Mouse (Mus musculus): ENCODE measurements at regions not wholly inside any gene's neighbourhood (a gene's known extent, or its start where the extent isn't known, plus 50 kb on each side); places are given as distances from the start of the nearest gene placed in this dataset.

DNA sequence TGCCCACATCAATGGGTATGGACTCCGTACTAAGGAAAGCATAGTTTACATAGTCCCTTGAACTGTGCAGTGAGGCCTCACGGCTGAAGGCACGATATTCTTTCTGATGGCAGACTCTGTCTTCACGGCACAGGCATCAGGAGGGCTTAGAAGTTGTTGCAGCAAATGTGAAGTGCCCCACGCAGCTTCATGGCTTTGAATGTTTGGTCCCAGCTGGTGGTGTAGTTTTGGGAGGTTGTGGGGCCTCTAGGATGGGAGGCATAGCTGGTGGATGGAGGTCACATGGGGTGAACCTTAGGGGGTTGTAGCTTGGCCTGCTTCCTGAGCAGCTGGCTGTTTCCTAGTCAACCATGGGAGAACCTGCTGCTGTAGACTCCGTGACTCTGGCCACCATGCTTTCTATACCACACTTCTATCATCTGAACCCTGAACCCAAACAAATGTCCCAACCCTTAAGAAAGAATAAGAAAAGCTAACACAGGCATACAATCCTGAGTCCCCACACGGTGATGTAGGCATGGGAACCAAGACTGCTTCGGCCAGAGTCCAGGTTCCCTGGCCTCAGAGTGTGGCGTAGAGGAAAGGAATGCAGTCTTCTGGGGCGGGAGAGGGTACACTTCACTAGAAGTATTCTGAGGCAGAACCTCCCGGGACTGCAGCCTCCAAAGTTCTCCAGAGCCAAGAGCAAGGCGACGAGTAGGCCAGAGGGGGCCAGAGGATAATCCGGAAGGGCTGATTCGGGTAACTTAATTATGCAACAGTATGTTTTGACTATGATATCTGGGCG is 59.2 kb upstream of the Cnih3 start:
- no peak for ATAC-seq (replicated peaks in 1 of 2; ENCODE audit: insufficient read depth in 1 of 2, low FRiP score in 2 of 2, low TSS enrichment in 1 of 2, low read depth in 1 of 2, poor library complexity in 2 of 2, severe bottlenecking in 2 of 2)

DNA sequence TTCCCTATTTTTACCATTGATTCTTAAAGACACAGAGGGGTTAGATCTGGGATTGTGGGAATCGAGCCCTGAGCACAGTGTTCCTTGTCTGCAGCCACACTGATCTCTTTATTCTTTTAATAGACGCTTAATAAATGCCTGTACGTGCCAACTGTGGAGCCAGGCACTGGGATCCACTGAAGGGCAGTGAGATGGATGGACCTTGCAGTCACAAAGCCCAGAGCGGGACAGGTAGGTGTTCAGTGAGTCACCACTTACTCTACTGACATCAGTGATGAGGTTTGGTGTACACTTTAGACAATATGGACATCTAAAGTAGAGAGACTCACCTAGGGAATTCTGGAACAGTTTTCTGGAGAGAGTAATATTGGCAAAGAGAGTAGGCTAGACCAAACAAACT is 56.8 kb upstream of the Cnih3 start:
- no peak for ATAC-seq (replicated peaks in 1 of 2; ENCODE audit: insufficient read depth in 1 of 2, low FRiP score in 2 of 2, low TSS enrichment in 1 of 2, low read depth in 1 of 2, poor library complexity in 2 of 2, severe bottlenecking in 2 of 2)

DNA sequence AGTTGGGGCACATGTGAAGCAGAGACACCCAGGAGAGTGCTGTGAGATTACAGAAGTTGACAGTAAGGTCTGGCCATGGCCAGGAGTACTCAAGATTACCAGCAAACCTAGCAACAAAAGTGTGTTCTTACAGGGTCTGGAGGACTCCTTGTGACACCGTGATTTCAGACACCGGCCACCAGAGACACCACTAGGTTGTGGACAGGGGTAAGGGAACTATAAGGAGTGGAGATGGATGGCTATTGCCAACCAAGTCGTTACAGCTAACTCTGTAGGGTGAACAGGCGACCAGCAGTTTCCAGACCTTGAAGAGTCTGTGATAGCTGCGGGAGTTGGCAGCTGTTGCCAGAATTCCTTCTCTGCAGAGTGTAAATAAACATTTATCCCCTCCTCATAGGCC is 54.4 kb upstream of the Cnih3 start:
- ATAC-seq (replicated peaks in 1 of 2; ENCODE audit: insufficient read depth in 1 of 2, low FRiP score in 2 of 2, low TSS enrichment in 1 of 2, low read depth in 1 of 2, poor library complexity in 2 of 2, severe bottlenecking in 2 of 2) = no peak

DNA sequence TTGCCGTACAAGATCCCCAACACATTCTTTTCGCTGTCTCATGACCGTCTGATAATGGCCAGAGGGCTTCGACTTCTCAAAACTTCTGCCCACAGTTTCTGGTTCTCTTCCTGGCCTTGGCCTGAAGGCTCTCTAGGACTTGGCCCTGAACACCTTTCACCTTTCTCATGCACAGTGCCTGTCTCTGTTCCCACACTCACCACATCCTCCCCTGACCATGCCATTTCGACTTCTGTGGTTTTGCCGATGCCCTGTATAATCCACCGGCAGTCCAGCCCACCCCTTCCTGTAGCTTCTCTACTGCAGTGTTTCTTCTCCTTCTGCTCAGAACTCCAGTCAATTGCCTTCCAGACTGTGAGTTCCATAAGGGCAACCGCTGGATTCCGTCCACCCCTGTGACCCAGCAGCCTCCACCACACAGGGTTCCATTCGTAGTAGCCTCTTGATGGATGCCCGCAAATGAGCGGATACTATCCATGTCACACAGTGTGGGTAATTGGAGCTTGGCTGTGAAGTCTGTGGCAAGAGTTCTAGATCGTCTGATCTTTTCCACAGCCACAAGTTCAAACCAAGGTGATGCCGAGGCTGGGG is 53.3 kb upstream of the Cnih3 start:
- peak; percentile 70 to 71 for ATAC-seq (replicated peaks in 1 of 2; ENCODE audit: insufficient read depth in 1 of 2, low FRiP score in 2 of 2, low TSS enrichment in 1 of 2, low read depth in 1 of 2, poor library complexity in 2 of 2, severe bottlenecking in 2 of 2)

DNA sequence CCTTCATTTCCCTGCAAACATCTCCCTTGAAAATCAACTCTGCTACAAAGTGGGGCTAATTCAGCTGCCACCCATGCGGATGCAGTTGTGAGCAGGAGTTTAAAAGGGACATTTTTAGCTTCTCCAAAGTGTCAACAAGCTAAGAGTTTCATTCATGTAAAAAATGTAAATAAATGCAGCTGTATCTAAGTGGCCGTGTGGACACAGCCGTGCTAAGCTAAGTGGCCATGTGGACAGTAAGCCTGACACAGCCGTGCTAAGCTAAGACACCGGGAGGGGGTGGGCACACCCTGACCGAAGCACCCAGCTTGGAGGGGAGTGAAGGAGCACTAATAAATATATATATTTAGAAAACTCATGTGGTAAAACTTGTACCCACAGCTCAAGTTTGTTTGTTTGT is 52.6 kb upstream of the Cnih3 start:
- no peak for ATAC-seq (replicated peaks in 1 of 2; ENCODE audit: insufficient read depth in 1 of 2, low FRiP score in 2 of 2, low TSS enrichment in 1 of 2, low read depth in 1 of 2, poor library complexity in 2 of 2, severe bottlenecking in 2 of 2)

DNA sequence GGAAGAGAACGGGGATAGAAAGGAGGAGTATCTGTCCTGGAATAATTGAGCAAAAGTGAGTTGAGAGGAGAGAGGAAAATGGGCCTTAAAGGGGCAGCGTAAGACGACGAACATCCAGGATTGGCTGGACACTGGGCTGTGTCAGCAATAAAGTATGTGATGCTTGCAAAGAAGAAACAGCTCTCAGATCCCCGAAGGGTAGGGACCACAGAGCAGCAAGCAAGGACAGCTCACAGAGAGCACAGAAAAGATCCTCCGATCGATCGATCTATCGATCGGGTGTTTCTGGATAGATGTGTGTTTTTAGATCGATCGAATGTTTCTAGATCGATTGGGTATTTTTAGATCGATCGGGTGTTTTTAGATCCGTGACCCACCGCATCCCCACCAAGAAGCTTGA is 50.3 kb upstream of the Cnih3 start:
- no peak for ATAC-seq (replicated peaks in 1 of 2; ENCODE audit: insufficient read depth in 1 of 2, low FRiP score in 2 of 2, low TSS enrichment in 1 of 2, low read depth in 1 of 2, poor library complexity in 2 of 2, severe bottlenecking in 2 of 2)

All from hematopoietic stem cell, adult 5-6 weeks (primary cell).